9 mouse cellular contexts compared by ENCODE assay signal in genomic region chr6:148467170-148467921, GRCm38 (mm10). TPM values are rescaled to one million over a fixed set of nuclear protein-coding genes. Genes with fewer than 3 reads are reported as not detected.
DNase-seq lines count a peak whose midpoint lies in the region; ATAC-seq lines count a peak whose summit lies in the region.
"Had no signal": no experiment of that assay in that cellular context is flagged by ENCODE, and none has a peak within 500 bp of the region (broad histone marks: within the 10 kb centered on the region; RNA-seq: fewer than 3 reads in every experiment).

No protein-coding gene starts in this region.

- H3K9ac ChIP-seq in heart, embryonic 11.5 days (ENCODE audit: low read depth, low read length), result no peak overlapping the region
- H3K9ac ChIP-seq in neural tube, embryonic 13.5 days, result no peak overlapping the region
- H3K9ac ChIP-seq: liver, embryonic 12.5 days had no signal

- WGBS in heart, embryonic 11.5 days (ENCODE audit: insufficient replicate concordance), result 31% methylated on average over 3 of the region's 3 CpGs
- WGBS in neural tube, embryonic 13.5 days, result 28% methylated on average over 3 of the region's 3 CpGs
- WGBS in forebrain, embryonic 10.5 days, result 41% methylated on average over 3 of the region's 3 CpGs

- H3K27me3 ChIP-seq in heart, embryonic 11.5 days (ENCODE audit: control insufficient read depth, insufficient read depth, low read length), result no peaks in the 10 kb centered on the region
- H3K27me3 ChIP-seq in neural tube, embryonic 13.5 days, result no peaks in the 10 kb centered on the region
- no peaks in the 10 kb centered on the region for H3K27me3 ChIP-seq in forebrain, embryonic 10.5 days (ENCODE audit: poor library complexity, severe bottlenecking)

- no peak overlapping the region for H3K4me3 ChIP-seq in heart, embryonic 11.5 days (ENCODE audit: low read depth, low read length)
- H3K4me3 ChIP-seq in neural tube, embryonic 13.5 days, result no peak overlapping the region
- no peak overlapping the region for H3K4me3 ChIP-seq in forebrain, embryonic 10.5 days
- H3K4me3 ChIP-seq: liver, embryonic 12.5 days had no signal

- H3K4me1 ChIP-seq in heart, embryonic 11.5 days (ENCODE audit: control insufficient read depth, insufficient read depth, low read length), result peaks cover 9% of the 10 kb centered on the region; the same call in 1 of the 2 replicates
- H3K4me1 ChIP-seq in neural tube, embryonic 13.5 days (replicated peaks), result peaks cover 10% of the 10 kb centered on the region; the same call in 1 of the 2 replicates
- H3K4me1 ChIP-seq in forebrain, embryonic 10.5 days, result peaks cover 6% of the 10 kb centered on the region; the same call in 1 of the 2 replicates
- H3K4me1 ChIP-seq: liver, embryonic 12.5 days had no signal

- H3K27ac ChIP-seq in heart, embryonic 11.5 days (ENCODE audit: low read depth, low read length), result no peak overlapping the region
- H3K27ac ChIP-seq in neural tube, embryonic 13.5 days (replicated peaks), result peak overlapping the region; percentile 52; the same call in 1 of the 2 replicates
- no peak overlapping the region for H3K27ac ChIP-seq in forebrain, embryonic 10.5 days
- H3K27ac ChIP-seq: liver, embryonic 12.5 days had no signal

- H3K4me2 ChIP-seq in heart, embryonic 11.5 days, result no peak overlapping the region
- no peak overlapping the region for H3K4me2 ChIP-seq in neural tube, embryonic 13.5 days
- H3K4me2 ChIP-seq: liver, embryonic 12.5 days had no signal

- peak; percentile 85 for DNase-seq in heart, adult 11 months
- DNase-seq in neural tube, embryonic 10.5 days (ENCODE audit: extremely low spot score, low spot score), result no peak
- peak; percentile 32 for DNase-seq in kidney, postnatal 14 days
- no peak for DNase-seq in forebrain, embryonic 10.5 days (ENCODE audit: extremely low spot score, low spot score)

- no peak for ATAC-seq in heart, embryonic 11.5 days (replicated peaks; ENCODE audit: insufficient number of reproducible peaks, low FRiP score, low TSS enrichment)
- ATAC-seq in neural tube, embryonic 13.5 days (ENCODE audit: low read depth), result peak; percentile 65
- no peak for ATAC-seq in erythroid progenitor cell, adult 5-6 weeks (replicated peaks; ENCODE audit: low FRiP score, poor library complexity, severe bottlenecking)
- no peak for ATAC-seq in monocyte, adult 5-6 weeks (replicated peaks; ENCODE audit: insufficient number of reproducible peaks, low FRiP score, low TSS enrichment, poor library complexity, severe bottlenecking)
- ATAC-seq: liver, embryonic 12.5 days had no signal

- H3K36me3 ChIP-seq in heart, embryonic 11.5 days (ENCODE audit: control insufficient read depth, insufficient read depth, low read length), result no peaks in the 10 kb centered on the region
- H3K36me3 ChIP-seq in neural tube, embryonic 13.5 days, result no peaks in the 10 kb centered on the region
- no peaks in the 10 kb centered on the region for H3K36me3 ChIP-seq in forebrain, embryonic 10.5 days (replicated peaks)
- H3K36me3 ChIP-seq: liver, embryonic 12.5 days had no signal

- H3K9me3 ChIP-seq in heart, embryonic 11.5 days (replicated peaks; ENCODE audit: control insufficient read depth, low read length), result no peaks in the 10 kb centered on the region
- H3K9me3 ChIP-seq in neural tube, embryonic 13.5 days, result no peaks in the 10 kb centered on the region
- no peaks in the 10 kb centered on the region for H3K9me3 ChIP-seq in forebrain, embryonic 10.5 days
- H3K9me3 ChIP-seq: liver, embryonic 12.5 days had no signal

RNA-seq across cellular contexts. Expression of gene Tmtc1, which starts 23.2 kb away (rescaled TPM):
- 1.4 and 2.7 TPM in 2 replicates for polyA plus RNA-seq in heart, embryonic 11.5 days (2014; fragmentation: Nextera tagmentation; extraction: Ambion mirVana)
- 2.2 and 4.1 TPM in 2 replicates for polyA plus RNA-seq in neural tube, embryonic 13.5 days (2015; fragmentation: Nextera tagmentation; extraction: Ambion mirVana)
- 0.42 TPM in 1 of 2 replicates, not detected in the other for total RNA-seq in erythroid progenitor cell, adult 5-6 weeks (2015; ENCODE audit: low replicate concordance)
- total RNA-seq in erythroid progenitor cell, adult 5-6 weeks (2017; ENCODE audit: low replicate concordance), result 0.26 and 0.45 TPM in 2 replicates
- total RNA-seq in monocyte, adult 5-6 weeks (2017), result 0.85 to 8.4 TPM (median 2.0 TPM) in 3 replicates
- polyA plus RNA-seq in forebrain, embryonic 10.5 days (2016; fragmentation: Nextera tagmentation; extraction: Ambion mirVana), result 0.20 and 0.26 TPM in 2 replicates

Comparison
In these comparisons a context has a peak if more than half of its experiments do, and no peak if none do; other contexts are left out.
1. DNase-seq: peak in heart, adult 11 months (single experiment) and kidney, postnatal 14 days (single experiment); none in neural tube, embryonic 10.5 days (single experiment) and forebrain, embryonic 10.5 days (single experiment).